Mouse (Mus musculus) gastrocnemius, postnatal 4 days (tissue): ENCODE measurements around the gene H2-Oa. TPM values are rescaled to one million over a fixed set of nuclear protein-coding genes. Genes with fewer than 3 reads are reported as not detected.

Experiments used
- DNase-seq, 2 experiments: peaks; one replicate each; pipeline ENCODE4 v3.0.0; 2021 to 2022; ENCODE audit warnings: low spot score in 2 of 2, mixed read lengths in 2 of 2
- long read RNA-seq, 2 experiments: library from polyadenylated mRNA; stranded (forward); transcript quantifications; one replicate each; pipeline ENCODE4 v2.0.0; 2021
- total RNA-seq, 2 experiments: library from RNA; stranded (reverse); gene quantifications; 2 replicates each; pipeline ENCODE4 v1.2.3; 2021

Gene H2-Oa
- total RNA-seq: not detected
- long read RNA-seq, experiment 1: 0 reads
- long read RNA-seq, experiment 2: 0 reads

DNA sequence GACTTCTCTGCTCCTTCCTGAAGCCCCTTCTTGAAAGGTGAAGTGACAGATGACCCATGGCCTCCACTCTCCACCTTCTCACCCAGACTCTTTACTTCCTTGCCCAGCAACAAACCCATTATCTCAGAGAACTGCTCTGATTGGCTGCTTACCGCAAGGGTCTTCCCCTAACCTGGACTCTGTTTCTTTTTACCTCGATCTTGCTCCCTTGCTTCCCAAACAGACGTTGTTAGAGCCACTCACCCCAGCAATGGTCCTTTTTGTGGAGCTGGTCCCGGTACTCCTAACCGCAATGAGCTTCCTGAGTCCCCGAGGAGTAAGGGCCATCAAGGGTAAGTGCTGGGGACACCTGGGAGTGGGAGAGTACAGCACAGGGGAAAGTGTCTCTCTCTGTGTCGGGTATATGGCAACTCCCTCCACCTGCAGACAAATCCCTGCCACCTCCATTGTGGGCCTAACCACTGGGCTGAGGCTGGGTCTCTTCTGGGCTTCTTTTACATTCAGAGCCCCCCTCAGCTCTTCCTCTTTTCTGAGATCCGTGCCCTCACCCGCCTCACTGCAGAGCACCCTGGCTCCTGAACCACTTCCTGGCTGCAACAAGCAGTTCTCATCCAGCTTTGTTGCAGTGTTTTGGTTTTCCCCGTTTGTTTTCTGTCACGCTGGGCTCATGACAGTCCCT, at the start of gene H2-Oa:
Gene H2-Oa, plus strand, starts transcription at position 144 of the 679 bp plus-strand sequence.
- no peak for DNase-seq

- DNase-seq: no peak
Measured at GRCm38 (mm10) chr17:34045941-34046340, 46.2 kb upstream of the H2-Oa start.

- no peak for DNase-seq
Measured at GRCm38 (mm10) chr17:34047404-34048050, 44.6 kb upstream of the H2-Oa start.

- no peak for DNase-seq
Measured at GRCm38 (mm10) chr17:34057224-34057623, 34.9 kb upstream of the H2-Oa start.

GRCm38 (mm10) chr17:34068864-34069263, 23.3 kb upstream of the H2-Oa start:
- no peak for DNase-seq

DNA sequence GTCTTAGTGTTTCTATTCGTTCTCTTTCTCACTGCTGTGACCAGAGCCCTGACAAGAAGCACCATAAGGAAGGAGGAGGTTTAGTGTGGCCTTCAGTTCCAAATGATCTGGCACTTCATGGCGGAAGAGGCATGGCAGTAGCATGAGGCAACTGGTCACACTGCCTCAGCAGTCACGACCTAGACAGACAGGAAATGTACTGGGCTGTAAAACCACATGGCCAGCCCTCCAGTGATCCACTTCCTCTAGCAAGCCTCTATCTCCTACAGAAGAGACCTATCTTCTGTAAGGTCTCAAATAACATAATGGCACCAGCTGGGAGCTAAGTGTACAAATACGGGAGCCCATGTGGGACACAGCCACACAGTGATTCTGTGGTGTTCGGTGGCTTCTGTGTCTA, 20.0 kb upstream of the H2-Oa start:
- DNase-seq: no peak

GRCm38 (mm10) chr17:34075271-34075670, 16.9 kb upstream of the H2-Oa start:
- DNase-seq: peak in 1 of 2 experiments; percentile 57

- DNase-seq: peak in 1 of 2 experiments; percentile 62
Measured at GRCm38 (mm10) chr17:34077549-34077948, 14.6 kb upstream of the H2-Oa start.

GRCm38 (mm10) chr17:34078148-34078547, 14.0 kb upstream of the H2-Oa start:
- DNase-seq: no peak

DNA sequence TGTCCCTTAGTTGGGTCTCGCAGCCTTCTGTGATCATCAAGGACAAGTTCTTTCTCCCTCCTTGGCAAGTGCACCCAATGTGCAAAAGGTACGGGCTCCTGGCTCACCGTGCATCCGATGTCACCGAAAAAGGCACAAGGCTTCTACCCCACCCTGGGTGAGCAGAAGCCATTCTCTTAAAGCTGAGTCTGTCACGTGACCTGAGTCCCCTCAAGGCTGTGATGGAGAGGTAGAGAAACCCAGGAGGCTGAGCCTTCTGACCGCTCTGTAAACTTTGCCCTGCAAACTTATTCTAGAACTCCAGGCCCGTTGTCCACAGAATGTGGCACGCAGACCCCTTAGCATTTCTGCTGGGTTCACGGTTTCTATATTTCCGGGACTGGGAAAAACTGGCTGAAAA, 13.1 kb upstream of the H2-Oa start:
- DNase-seq: no peak

- DNase-seq: no peak
Measured at GRCm38 (mm10) chr17:34079621-34080020, 12.5 kb upstream of the H2-Oa start.

DNA sequence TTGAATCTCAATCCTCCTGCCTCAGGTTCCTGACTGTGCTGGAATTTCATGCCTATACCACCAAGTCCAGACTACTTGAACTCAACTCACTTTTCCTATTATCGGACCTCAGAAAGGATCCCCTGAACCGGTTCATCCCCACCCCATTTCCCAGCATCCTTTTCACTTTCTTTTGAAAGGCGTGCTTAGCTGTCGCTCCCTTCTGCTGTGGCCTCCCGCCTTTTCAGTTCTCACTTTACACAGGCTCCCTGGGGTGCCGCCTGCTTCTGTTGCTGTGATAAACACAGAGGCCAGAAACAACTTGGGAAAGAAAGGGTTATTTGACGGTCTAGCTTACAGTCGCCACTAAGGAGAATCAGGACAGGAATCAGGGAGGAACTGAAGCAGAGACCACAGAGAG, 9.0 kb upstream of the H2-Oa start:
- DNase-seq: no peak

DNA sequence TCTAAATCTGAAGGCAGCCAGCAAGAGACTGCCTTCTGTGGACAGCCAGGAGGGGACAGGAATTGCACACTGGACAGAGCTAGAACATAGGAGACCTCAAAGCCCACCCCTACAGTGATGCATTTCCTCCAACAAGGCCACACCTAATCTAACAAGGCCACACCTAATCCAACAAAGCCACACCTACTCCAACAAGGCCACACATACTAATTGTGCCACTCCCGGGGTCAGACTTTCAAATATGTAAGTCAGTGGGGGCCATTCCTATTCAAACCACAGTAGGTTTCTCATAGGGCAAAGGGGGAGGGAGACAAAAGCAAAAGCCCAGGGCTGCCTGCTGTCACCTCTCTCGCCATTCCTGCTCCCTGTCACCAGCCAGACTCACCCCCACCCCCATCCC, 4.8 kb upstream of the H2-Oa start:
- no peak for DNase-seq

DNA sequence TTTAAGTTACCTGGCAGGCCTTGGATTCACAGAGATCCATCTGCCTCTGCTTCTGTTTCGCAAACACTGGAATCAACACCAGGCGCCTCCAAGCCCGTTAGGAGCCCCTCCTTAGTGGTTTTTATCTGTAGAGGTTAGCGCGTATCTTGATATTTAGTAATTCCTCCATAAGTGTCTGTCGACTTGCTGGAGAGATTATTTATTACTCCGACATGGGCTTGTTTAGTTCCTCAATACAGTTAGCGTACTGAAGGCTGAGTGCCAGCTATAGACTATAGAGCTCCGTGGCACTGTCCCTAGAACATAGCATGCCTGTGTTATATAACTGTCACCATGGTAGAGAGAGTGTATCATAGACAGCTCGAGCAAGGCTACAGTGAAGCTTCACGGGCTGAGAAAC, 4.0 kb upstream of the H2-Oa start:
- DNase-seq: no peak

GRCm38 (mm10) chr17:34090923-34091322, 1.2 kb upstream of the H2-Oa start:
- DNase-seq: no peak

DNA sequence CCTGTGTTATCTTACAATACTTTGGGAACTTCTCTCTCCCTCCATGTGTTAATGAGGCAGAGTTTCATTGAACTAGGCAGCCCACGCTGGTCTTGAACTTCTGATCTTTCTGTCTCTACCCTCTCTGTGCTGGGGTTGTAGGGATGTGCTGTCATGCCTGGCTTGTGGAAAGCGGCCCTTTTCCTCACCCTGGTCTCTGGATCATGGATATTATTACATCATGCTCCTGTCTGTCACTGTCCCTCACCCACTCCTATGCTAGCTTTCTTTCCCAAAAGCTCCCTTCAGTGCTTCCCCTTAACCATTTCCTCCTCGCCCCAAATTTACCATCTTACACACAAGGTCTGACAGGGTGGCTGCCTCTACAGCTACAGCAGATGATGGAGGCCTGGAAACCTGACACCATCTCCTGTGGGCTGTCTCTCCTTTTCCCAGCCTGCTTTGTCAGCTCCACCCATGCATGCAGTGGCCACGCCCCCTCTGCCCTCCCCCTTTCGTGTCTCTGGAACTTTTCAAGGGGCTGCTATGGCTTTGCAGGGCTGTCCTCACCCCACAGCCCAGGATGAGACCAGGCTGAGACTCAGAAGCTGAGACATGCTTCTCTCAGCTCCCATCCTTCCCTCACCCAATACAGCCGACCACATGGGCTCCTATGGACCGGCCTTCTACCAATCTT, 1.2 kb downstream of the H2-Oa start:
- DNase-seq: peak in 1 of 2 experiments; percentile 33

DNA sequence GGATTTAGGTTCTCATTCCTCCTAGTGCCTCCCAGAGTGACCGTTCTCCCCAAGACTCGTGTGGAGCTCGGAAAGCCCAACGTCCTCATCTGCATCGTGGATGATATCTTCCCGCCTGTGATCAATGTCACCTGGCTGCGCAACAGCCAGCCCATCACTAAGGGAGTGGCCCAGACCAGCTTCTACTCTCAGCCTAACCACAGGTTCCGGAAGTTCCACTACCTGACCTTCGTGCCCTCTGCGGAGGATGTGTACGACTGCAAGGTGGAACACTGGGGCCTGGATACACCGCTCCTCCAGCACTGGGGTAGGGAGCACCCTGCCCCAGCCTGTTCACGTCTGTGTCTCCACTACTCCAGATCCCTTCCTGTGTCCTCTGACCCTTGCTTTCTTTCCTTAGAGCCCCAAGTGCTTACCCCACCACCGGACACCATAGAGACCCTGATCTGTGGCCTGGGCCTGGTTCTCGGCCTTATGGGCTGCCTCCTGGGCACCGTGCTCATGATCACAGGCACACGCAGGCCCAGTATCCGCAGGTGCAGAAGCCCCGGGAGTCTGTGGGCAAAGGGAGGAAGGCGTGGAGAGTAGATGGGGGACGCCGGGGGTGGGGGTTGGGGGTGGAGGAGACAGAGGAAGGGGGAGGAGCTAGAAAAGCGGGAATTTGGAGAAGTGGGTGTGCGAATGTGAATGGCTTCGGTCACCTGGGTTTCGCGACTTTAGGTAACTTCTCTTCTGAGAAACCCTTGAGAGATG, 2.3 kb downstream of the H2-Oa start:
- no peak for DNase-seq

GRCm38 (mm10) chr17:34096497-34097010, 4.4 kb downstream of the H2-Oa start:
- no peak for DNase-seq

DNA sequence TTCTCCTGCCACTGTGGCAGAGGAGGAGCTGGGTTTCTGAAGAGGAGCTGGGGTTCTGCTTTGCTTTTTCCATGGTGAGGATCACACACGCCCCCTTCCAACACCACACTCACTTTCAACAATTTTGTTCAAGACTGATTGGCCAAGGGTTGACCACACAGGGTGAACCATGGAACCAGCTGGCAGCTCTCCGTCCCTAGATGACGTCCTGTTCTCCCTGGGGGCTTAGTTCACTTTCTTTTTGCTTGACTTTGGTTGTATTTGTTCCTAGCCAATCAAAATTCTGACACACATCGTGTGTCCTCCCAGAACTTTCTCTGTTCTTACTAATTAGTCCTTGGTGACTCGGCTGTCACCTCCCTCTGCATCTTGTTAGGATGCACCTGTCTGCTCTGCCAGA, 5.1 kb downstream of the H2-Oa start:
- DNase-seq: no peak

DNA sequence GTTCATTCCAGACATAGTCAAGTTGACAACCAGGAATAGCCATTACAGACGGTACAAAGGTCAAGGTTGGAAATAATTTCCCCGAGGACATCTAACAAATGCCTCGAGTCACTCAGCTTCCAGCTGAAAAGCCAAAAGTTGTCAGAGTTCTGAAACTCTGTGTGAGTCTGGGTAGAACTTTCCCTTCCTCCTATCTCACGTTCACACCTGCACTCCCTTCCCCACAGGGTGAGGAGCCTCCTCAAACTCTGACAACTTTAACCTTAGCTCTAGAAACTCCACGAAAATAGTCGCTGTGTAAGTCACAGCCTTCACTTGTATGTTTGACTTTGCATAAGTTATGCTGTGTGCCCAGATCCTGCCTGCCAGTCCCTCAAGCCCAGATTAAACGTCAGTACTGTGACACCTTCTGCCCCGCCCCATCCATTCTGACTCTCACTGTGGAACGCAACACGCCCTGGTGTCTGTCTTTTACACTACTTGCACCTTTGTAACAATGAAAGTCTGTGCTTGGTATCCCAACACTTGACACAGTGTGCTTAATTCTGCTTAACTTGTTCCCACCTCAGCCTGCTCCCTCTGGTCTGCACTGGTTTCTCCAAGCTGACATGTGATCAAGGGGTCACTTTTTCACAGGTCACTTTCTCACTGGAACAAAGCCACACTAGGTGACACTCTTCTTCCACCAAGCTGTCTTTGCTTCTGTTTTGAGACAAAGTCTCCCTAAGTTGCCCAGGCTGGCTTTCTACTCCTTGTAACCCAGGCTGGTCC, 6.8 kb downstream of the H2-Oa start:
- DNase-seq: no peak

DNA sequence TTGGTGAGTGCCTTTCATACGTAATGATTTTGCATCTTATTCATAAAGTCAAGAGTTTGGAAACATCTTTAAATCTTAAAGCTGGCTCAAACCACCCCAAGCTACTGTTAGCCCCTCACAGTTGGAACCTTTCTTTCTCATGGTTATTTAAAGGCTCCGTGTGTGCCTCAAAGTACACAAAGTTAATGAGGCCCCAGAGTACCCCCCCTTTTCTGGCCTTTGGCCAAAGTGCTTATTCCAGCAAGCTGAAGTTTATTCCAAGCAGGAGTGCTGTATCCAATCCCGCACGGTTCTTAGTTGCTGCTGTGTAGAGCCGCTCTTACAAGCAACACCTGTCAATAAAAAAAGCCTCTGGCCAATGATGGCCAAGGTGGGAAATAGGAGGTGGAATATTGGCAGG, 7.4 kb downstream of the H2-Oa start:
- no peak for DNase-seq
